Mouse (Mus musculus) hindbrain, embryonic 16.5 days (tissue): ENCODE measurements around the gene Izumo1. TPM values are rescaled to one million over a fixed set of nuclear protein-coding genes. Genes with fewer than 3 reads are reported as not detected.

Experiments used
- ATAC-seq: fragments of 200-750 bp; cut with Nextera tagmentation; 2 replicates; pipeline ENCODE4 v1.8.0; 2017; ENCODE audit warnings: moderate TSS enrichment, moderate library complexity
- H3K27ac ChIP-seq: fragments of 300-500 bp; sonication (generic); 2 replicates; pipeline ENCODE4 v1.5.1; 2014; ENCODE audit warnings: low read depth, mild to moderate bottlenecking, control low read depth, low read length, moderate library complexity
- H3K27me3 ChIP-seq: fragments of 300-500 bp; sonication (generic); replicated peaks from 2 replicates; pipeline ENCODE4 v1.6.1; 2014; ENCODE audit warnings: low read length; ENCODE audit not compliant: control insufficient read depth, insufficient read depth
- H3K36me3 ChIP-seq: fragments of 300-500 bp; sonication (generic); 2 replicates; pipeline ENCODE4 v1.6.1; 2014; ENCODE audit warnings: mild to moderate bottlenecking, low read length, moderate library complexity, mixed read lengths; ENCODE audit not compliant: control insufficient read depth, insufficient read depth
- H3K4me1 ChIP-seq: fragments of 300-500 bp; sonication (generic); 2 replicates; pipeline ENCODE4 v1.6.1; 2014; ENCODE audit warnings: low read depth, low read length; ENCODE audit not compliant: control insufficient read depth, insufficient read depth
- H3K4me2 ChIP-seq: fragments of 300-500 bp; sonication (generic); 2 replicates; pipeline ENCODE4 v1.6.1; 2014; ENCODE audit warnings: mild to moderate bottlenecking, low read length, control low read depth, moderate library complexity
- H3K4me3 ChIP-seq: fragments of 300-500 bp; sonication (generic); 2 replicates; pipeline ENCODE4 v1.5.1; 2014; ENCODE audit warnings: mild to moderate bottlenecking, low read length, control low read depth, moderate library complexity
- H3K9ac ChIP-seq: fragments of 300-500 bp; sonication (generic); 2 replicates; pipeline ENCODE4 v1.6.1; 2014; ENCODE audit warnings: low read depth, mild to moderate bottlenecking, control low read depth, low read length, moderate library complexity
- H3K9me3 ChIP-seq: fragments of 300-500 bp; sonication (generic); 2 replicates; pipeline ENCODE4 v1.6.1; 2014; ENCODE audit warnings: mild to moderate bottlenecking, low read length, moderate library complexity; ENCODE audit not compliant: control insufficient read depth
- WGBS: fragments of 180-500 bp; shearing (Covaris S2); extraction: QIAGEN DNeasy Blood & Tissue Kit; methylation state at CpG from one replicate; pipeline ENCODE4 v1.1.7; 2014; 5-methylcytosine and 5-hydroxymethylcytosine counted together
- polyA plus RNA-seq: library from polyadenylated mRNA; unstranded; fragments of >200 nt; fragmentation: Nextera tagmentation; extraction: Ambion mirVana; gene quantifications from 2 replicates; pipeline ENCODE4 v1.2.1, GENCODE M21; 2015

Gene Izumo1
- polyA plus RNA-seq, 1 experiment from 2014 or later, result not detected

DNA sequence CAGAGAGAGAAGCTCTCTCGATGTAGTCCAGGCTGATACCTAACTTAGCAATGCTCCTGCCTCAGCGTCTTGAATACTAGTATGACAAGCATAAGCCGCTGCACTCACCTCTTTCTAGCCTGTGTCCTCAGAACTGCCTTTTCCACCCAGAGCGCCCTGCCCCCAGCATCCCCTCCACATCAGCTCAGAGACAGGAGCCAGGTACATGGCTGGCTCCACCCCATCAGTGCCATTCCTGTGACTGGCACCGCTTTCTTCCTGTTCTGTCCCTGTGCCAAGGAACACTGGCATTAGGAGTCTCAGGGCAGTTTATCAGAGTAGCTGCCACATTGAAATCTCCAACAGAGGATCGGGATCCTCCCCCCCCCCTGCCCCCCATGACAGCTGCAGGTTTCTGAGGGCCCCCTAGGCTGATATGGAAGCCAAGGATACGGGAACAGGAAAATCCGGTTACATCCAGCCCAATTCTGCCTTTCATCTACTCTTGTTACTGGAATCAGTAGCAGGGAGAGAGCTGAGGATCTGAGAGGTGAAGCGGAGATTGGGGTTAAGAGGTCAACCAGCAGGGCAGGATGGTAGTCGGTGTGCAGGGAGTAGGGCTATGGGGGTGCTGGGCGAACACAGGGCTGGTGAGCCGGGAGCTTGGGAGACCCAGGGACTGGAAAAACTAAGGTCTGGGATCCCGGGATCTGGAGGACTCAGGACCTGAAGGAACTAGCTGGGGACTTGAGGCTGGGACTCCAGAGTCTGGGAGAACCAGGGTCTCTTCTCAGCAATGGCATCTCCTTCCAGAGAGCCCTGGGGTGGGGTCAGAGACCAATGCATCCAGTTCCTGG is 43.9 kb downstream of the Izumo1 start:
- no peaks in the 10 kb centered on the region for H3K36me3 ChIP-seq
- WGBS, result 62% methylated on average over 13 of the region's 13 CpGs
- no peak overlapping the region for H3K9ac ChIP-seq
- no peak for ATAC-seq
- no peak overlapping the region for H3K4me2 ChIP-seq
- H3K27ac ChIP-seq, result no peak overlapping the region
- no peak overlapping the region for H3K4me3 ChIP-seq
- no peaks in the 10 kb centered on the region for H3K4me1 ChIP-seq
- peaks cover 3% of the 10 kb centered on the region; the same call in 1 of the 2 replicates for H3K9me3 ChIP-seq
- H3K27me3 ChIP-seq, result no peaks in the 10 kb centered on the region

DNA sequence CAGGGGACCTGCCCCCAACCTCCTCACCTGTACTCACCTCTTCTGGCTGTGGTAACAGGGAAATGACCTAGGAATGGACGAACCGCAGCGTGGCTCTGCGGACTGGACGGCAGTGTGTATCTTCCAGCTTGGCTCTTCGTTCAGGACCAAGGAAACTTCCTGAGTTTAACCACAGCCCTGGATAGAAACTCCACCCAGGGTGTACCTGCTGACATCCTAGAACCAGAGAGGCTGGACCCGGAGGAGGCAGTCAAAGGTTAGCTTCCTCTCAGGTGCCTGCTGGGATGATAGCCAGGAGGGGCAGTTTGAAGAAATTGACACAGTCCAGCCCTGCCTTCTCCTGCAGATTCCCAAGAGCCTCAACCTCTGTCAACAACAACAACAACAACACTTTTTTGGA is 44.5 kb downstream of the Izumo1 start, which contains the start of gene Fut2:
TSS of gene Fut2 (minus strand) at position 234 of the 400 bp plus-strand sequence.
- H3K9ac ChIP-seq, result no peak within 1 kb of the TSS
- H3K27me3 ChIP-seq, result no peaks in the 10 kb centered on the region
- no peak within 1 kb of the TSS for H3K4me3 ChIP-seq
- H3K4me2 ChIP-seq, result no peak within 1 kb of the TSS
- H3K36me3 ChIP-seq, result no peaks in the 10 kb centered on the region
- no peak within 1 kb of the TSS for H3K27ac ChIP-seq
- ATAC-seq, result no peak
- WGBS, result 89% methylated on average over 7 of the region's 7 CpGs
- H3K4me1 ChIP-seq, result no peaks in the 10 kb centered on the region
- peaks cover 3% of the 10 kb centered on the region; the same call in 1 of the 2 replicates for H3K9me3 ChIP-seq

DNA sequence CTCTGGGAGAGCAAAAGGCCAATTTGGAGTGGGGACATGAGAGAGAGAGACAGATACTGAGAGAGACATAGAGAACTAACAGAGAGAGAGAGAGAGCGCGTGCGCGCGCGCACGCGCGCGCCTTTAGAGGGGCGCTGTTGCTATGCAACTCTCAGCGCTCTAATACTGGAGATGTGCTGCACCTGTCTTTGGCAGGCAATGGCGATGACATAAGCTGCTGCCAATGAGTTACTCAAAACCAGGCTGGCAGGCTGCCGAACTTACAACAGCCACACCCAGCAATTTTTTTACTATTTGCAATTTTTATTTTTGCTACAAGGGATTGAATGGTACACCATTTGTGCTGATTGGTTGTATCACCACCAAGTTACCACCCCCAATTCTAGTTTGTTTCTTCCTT is 46.1 kb downstream of the Izumo1 start:
- H3K9ac ChIP-seq, result no peak overlapping the region
- H3K9me3 ChIP-seq, result peaks cover 3% of the 10 kb centered on the region; the same call in 1 of the 2 replicates
- no peak overlapping the region for H3K4me3 ChIP-seq
- 86% methylated on average over 14 of the region's 14 CpGs for WGBS
- no peaks in the 10 kb centered on the region for H3K4me1 ChIP-seq
- H3K36me3 ChIP-seq, result no peaks in the 10 kb centered on the region
- no peaks in the 10 kb centered on the region for H3K27me3 ChIP-seq
- no peak for ATAC-seq
- no peak overlapping the region for H3K27ac ChIP-seq
- H3K4me2 ChIP-seq, result no peak overlapping the region

DNA sequence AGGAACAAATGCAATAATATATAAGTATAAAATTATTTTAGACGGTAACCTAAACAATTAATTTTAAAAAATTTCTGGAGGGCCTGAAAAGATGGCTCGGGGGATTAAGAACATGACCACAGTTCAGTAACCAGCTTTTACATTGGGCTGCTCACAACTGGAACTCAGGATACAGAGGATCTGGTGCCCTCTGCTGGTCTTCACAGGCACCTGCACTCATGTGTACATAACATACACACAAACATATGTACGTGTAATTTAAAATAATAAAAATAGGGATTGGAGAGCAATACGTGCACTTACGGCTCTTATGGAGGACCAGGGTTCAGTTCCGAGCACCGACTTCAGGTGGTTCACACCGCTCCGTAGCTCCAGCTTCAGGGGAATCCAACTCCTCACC is 47.3 kb downstream of the Izumo1 start:
- Histone ChIP-seq H3K9ac (no peak overlapping the region), H3K4me2 (no peak overlapping the region), H3K36me3 (no peaks in the 10 kb centered on the region), H3K27ac (no peak overlapping the region), H3K9me3 (peaks cover 3% of the 10 kb centered on the region; the same call in 1 of the 2 replicates), H3K4me1 (no peaks in the 10 kb centered on the region), H3K27me3 (no peaks in the 10 kb centered on the region), H3K4me3 (no peak overlapping the region)
- ATAC-seq, result no peak
- WGBS, result 96% methylated on average over 9 of the region's 9 CpGs

DNA sequence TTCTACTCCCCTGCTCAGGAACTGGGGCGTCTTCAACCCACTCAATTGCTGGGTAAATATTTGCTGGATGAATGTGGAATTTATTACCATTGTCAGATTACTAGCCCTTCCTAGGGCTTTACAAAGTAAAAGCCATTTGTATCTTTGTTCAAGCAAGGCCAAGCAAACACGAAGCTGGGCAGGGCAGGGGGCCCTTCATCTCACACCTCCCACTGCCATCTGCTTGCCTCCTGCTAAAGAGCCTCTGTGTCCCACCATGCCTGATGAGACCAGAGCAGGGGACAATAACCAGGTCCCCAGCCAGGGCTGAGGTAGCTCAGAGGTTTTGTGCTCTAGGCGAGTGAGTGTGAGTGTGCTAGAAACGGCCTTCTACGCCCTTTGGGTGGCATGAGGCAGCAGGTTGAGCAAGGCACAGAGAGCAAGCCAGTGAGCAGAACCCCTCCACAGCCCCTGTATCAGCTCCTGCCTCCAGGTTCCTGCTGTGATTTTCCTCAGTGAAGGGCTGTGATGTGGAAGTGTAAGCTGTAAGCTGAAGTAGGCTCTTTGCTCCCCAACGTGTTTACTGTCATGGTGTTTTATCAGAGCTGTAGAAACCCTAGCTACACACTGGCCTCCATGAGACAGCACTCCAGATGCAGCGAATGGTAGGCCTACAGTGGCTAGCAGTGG is 56.1 kb downstream of the Izumo1 start:
- WGBS, result 70% methylated on average over 7 of the region's 7 CpGs
- Histone ChIP-seq H3K9ac (no peak overlapping the region), H3K27me3 (no peaks in the 10 kb centered on the region), H3K4me2 (no peak overlapping the region), H3K4me1 (peaks cover 4% of the 10 kb centered on the region; the same call in 1 of the 2 replicates), H3K9me3 (no peaks in the 10 kb centered on the region), H3K36me3 (no peaks in the 10 kb centered on the region), H3K27ac (no peak overlapping the region), H3K4me3 (no peak overlapping the region)
- no peak for ATAC-seq

Other genes starting within 250 kb of the Izumo1 start
- 144 and 161 TPM in 2 replicates for gene Snrnp70, start 226.1 kb upstream of the Izumo1 start, polyA plus RNA-seq
- 0.06 TPM in 1 of 2 replicates, not detected in the other for gene Kcna7, start 216.2 kb upstream of the Izumo1 start, polyA plus RNA-seq
- gene Ntf5, start 208.1 kb upstream of the Izumo1 start, polyA plus RNA-seq, result 0.15 and 0.27 TPM in 2 replicates
- gene Lhb, start 201.0 kb upstream of the Izumo1 start, polyA plus RNA-seq, result 2.0 and 2.3 TPM in 2 replicates
- gene Gys1, start 187.0 kb upstream of the Izumo1 start, polyA plus RNA-seq, result 25.5 and 28.7 TPM in 2 replicates
- gene Ruvbl2, start 183.7 kb upstream of the Izumo1 start, polyA plus RNA-seq, result 94.3 and 108 TPM in 2 replicates
- 5,303 and 5,527 TPM in 2 replicates for gene Ftl1, start 161.9 kb upstream of the Izumo1 start, polyA plus RNA-seq
- 226 and 242 TPM in 2 replicates for gene Bax, start 154.9 kb upstream of the Izumo1 start, polyA plus RNA-seq
- gene Tulp2, start 139.9 kb upstream of the Izumo1 start, polyA plus RNA-seq, result 0.20 and 0.30 TPM in 2 replicates
- gene Gm45808, start 135.0 kb upstream of the Izumo1 start, polyA plus RNA-seq, result not detected in 2 replicates
- 4.0 and 4.3 TPM in 2 replicates for gene Dhdh, start 133.0 kb upstream of the Izumo1 start, polyA plus RNA-seq
- gene Nucb1, start 111.4 kb upstream of the Izumo1 start, polyA plus RNA-seq, result 141 and 151 TPM in 2 replicates
- 17.5 and 18.2 TPM in 2 replicates for gene Ppp1r15a, start 95.5 kb upstream of the Izumo1 start, polyA plus RNA-seq
- 2.2 and 3.1 TPM in 2 replicates for gene Plekha4, start 95.5 kb upstream of the Izumo1 start, polyA plus RNA-seq
- 0.43 and 0.80 TPM in 2 replicates for gene Hsd17b14, start 66.9 kb upstream of the Izumo1 start, polyA plus RNA-seq
- 22.7 and 27.0 TPM in 2 replicates for gene Bcat2, start 51.7 kb upstream of the Izumo1 start, polyA plus RNA-seq
- not detected in 2 replicates for gene Fgf21, start 6.3 kb upstream of the Izumo1 start, polyA plus RNA-seq
- gene Fut1, start 4.5 kb upstream of the Izumo1 start, polyA plus RNA-seq, result not detected in 2 replicates
- gene Rasip1, start 5.7 kb downstream of the Izumo1 start, polyA plus RNA-seq, result 16.7 and 17.5 TPM in 2 replicates
- 2.9 and 5.2 TPM in 2 replicates for gene Mamstr, start 18.2 kb downstream of the Izumo1 start, polyA plus RNA-seq
- 0.09 and 0.19 TPM in 2 replicates for gene Fut2, start 44.6 kb downstream of the Izumo1 start, polyA plus RNA-seq
- 0.84 and 0.94 TPM in 2 replicates for gene Ntn5, start 62.2 kb downstream of the Izumo1 start, polyA plus RNA-seq
- gene Sec1, start 72.6 kb downstream of the Izumo1 start, polyA plus RNA-seq, result 0.43 and 0.45 TPM in 2 replicates
- 63.8 and 68.2 TPM in 2 replicates for gene Car11, start 78.0 kb downstream of the Izumo1 start, polyA plus RNA-seq
- 3.2 and 3.3 TPM in 2 replicates for gene Dbp, start 83.3 kb downstream of the Izumo1 start, polyA plus RNA-seq
- 508 and 537 TPM in 2 replicates for gene Rpl18, start 93.6 kb downstream of the Izumo1 start, polyA plus RNA-seq
- 23.9 and 28.3 TPM in 2 replicates for gene Sphk2, start 96.2 kb downstream of the Izumo1 start, polyA plus RNA-seq
- 0.37 and 0.44 TPM in 2 replicates for gene Fam83e, start 99.4 kb downstream of the Izumo1 start, polyA plus RNA-seq
- not detected in 2 replicates for gene Spaca4, start 104.0 kb downstream of the Izumo1 start, polyA plus RNA-seq
- 17.2 and 21.3 TPM in 2 replicates for gene Lmtk3, start 161.9 kb downstream of the Izumo1 start, polyA plus RNA-seq
- 5.1 and 6.6 TPM in 2 replicates for gene Sult2b1, start 162.9 kb downstream of the Izumo1 start, polyA plus RNA-seq
- 243 TPM in 2 replicates for gene Cyth2, start 192.8 kb downstream of the Izumo1 start, polyA plus RNA-seq
- gene Kcnj14, start 203.0 kb downstream of the Izumo1 start, polyA plus RNA-seq, result 1.2 TPM in 2 replicates
- gene Grwd1, start 209.1 kb downstream of the Izumo1 start, polyA plus RNA-seq, result 44.0 and 46.7 TPM in 2 replicates